ENCODE assay signal across 8 mouse cellular contexts in genomic region chr10:46057362-46058198, GRCm38 (mm10).
DNase-seq lines count a peak whose midpoint lies in the region; ATAC-seq lines count a peak whose summit lies in the region.

No protein-coding gene starts in this region.

- H3K27ac ChIP-seq in forebrain, embryonic 15.5 days (replicated peaks), result no peak overlapping the region

- no peak overlapping the region for H3K9ac ChIP-seq in forebrain, embryonic 15.5 days (replicated peaks)

- no peaks in the 10 kb centered on the region for H3K36me3 ChIP-seq in forebrain, embryonic 15.5 days
- no peaks in the 10 kb centered on the region for H3K36me3 ChIP-seq in splenic B cell, adult 2 months (ENCODE audit: control insufficient read depth, insufficient read depth, low read length, poor library complexity, severe bottlenecking)

- peak; percentile 27 for DNase-seq in CD4-positive, CD25-positive, alpha-beta regulatory T cell, adult 2 months (ENCODE audit: low read depth, low spot score)
- DNase-seq in 3134 (ENCODE audit: extremely low read depth, insufficient read length, low spot score), result peak; percentile 1
- DNase-seq in cerebellum, adult 11 months, result peak; percentile 26
- peak; percentile 77 for DNase-seq in layer of hippocampus, adult 11-12 months (ENCODE audit: low spot score)
- peak; percentile 50 for DNase-seq in lung, postnatal 36 days
- DNase-seq in splenic B cell, adult 2 months (ENCODE audit: low read depth, low spot score), result peak; percentile 20

- H3K4me1 ChIP-seq in forebrain, embryonic 15.5 days, result peaks cover 6% of the 10 kb centered on the region; the same call in 1 of the 2 replicates

- no peaks in the 10 kb centered on the region for H3K27me3 ChIP-seq in forebrain, embryonic 15.5 days
- no peaks in the 10 kb centered on the region for H3K27me3 ChIP-seq in splenic B cell, adult 2 months (ENCODE audit: control insufficient read depth, insufficient read depth, low read length, poor library complexity, severe bottlenecking)

- no peak for ATAC-seq in CD4-positive, CD25-positive, alpha-beta regulatory T cell, adult 4 months
- ATAC-seq in forebrain, embryonic 15.5 days (replicated peaks), result peak; percentile 82

- WGBS in forebrain, embryonic 15.5 days, result 29% methylated on average over 14 of the region's 14 CpGs

- H3K9me3 ChIP-seq in forebrain, embryonic 15.5 days, result no peaks in the 10 kb centered on the region

- H3K4me2 ChIP-seq in forebrain, embryonic 15.5 days (replicated peaks), result no peak overlapping the region

- H3K4me3 ChIP-seq in forebrain, embryonic 15.5 days, result no peak overlapping the region

Comparison
In these comparisons a context has a peak if more than half of its experiments do, and no peak if none do; other contexts are left out.
1. DNase-seq: peak in every context shown above with its lines; median percentile 77 in layer of hippocampus, adult 11-12 months; 50 in lung, postnatal 36 days; 27 in CD4-positive, CD25-positive, alpha-beta regulatory T cell, adult 2 months; 26 in cerebellum, adult 11 months; 20 in splenic B cell, adult 2 months; 1 in 3134.